Mouse (Mus musculus): Measurements from ENCODE around the gene Dnmt3a. TPM values are rescaled to one million over a fixed set of nuclear protein-coding genes. Genes with fewer than 3 reads are reported as not detected.
A peak's percentile ranks its signal among the peaks of the same experiment; 100 is the strongest.

Dnmt3a gene
- polyA plus RNA-seq, 1 experiment from 2014 or later = 69.5 TPM

DNA sequence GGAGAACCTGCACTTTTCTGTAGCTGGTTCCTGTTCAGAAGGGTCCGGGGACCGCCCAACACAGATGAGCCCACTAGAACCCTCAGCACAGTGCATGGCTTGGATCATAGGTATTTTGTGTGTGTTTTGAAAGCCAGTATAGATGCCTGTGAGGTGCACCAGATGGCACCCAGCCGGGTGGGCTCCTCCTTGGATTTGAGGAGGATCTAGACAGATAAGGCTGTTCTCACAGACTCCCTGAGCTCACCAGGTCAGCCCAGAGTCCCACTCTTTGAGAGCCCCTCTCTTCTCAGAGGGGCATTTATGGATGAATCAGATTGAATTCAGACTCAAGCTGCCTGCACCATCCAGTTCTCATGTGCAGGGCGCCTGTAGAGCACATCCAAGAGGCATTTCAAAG, 101.2 kb downstream of the Dnmt3a start:
- Histone ChIP-seq H3K4me3 (ENCODE audit: low read depth, low read length) (no peak overlapping the region), H3K36me3 (replicated peaks; ENCODE audit: control insufficient read depth, insufficient read depth, low read depth, low read length) (peaks cover 22% of the 10 kb centered on the region), H3K27me3 (ENCODE audit: control insufficient read depth, insufficient read depth, low read length) (no peaks in the 10 kb centered on the region), H3K27ac (replicated peaks; ENCODE audit: low read depth, low read length) (no peak overlapping the region), H3K4me1 (ENCODE audit: control insufficient read depth, insufficient read depth, low read length) (no peaks in the 10 kb centered on the region), H3K9me3 (replicated peaks; ENCODE audit: control insufficient read depth, low read length) (no peaks in the 10 kb centered on the region), H3K9ac (replicated peaks; ENCODE audit: low read length) (no peak overlapping the region), H3K4me2 (ENCODE audit: low read depth, low read length) (no peak overlapping the region)
- ATAC-seq (replicated peaks; ENCODE audit: insufficient number of reproducible peaks, low FRiP score, low TSS enrichment, low read depth) (no peak), DNase-seq (ENCODE audit: low spot score) (no peak)
- 90% methylated on average over 4 of the region's 4 CpGs for WGBS

DNA sequence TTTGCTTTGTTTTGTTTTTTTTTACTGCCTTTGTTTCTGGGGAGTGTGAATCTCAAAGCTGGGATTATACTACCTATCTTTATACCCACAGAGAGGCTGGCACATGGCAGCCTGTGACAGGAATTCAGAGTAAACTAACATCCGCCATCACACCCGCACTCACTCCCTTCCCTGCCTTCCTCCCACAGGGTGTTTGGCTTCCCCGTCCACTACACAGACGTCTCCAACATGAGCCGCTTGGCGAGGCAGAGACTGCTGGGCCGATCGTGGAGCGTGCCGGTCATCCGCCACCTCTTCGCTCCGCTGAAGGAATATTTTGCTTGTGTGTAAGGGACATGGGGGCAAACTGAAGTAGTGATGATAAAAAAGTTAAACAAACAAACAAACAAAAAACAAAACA, 101.6 kb downstream of the Dnmt3a start:
- no peak overlapping the region for H3K4me2 ChIP-seq (ENCODE audit: low read depth, low read length)
- H3K9ac ChIP-seq (replicated peaks; ENCODE audit: low read length) = no peak overlapping the region
- DNase-seq (ENCODE audit: low spot score) (no peak), ATAC-seq (replicated peaks; ENCODE audit: insufficient number of reproducible peaks, low FRiP score, low TSS enrichment, low read depth) (no peak)
- WGBS = 83% methylated on average over 13 of the region's 13 CpGs
- no peaks in the 10 kb centered on the region for H3K4me1 ChIP-seq (ENCODE audit: control insufficient read depth, insufficient read depth, low read length)
- no peaks in the 10 kb centered on the region for H3K27me3 ChIP-seq (ENCODE audit: control insufficient read depth, insufficient read depth, low read length)
- H3K27ac ChIP-seq (replicated peaks; ENCODE audit: low read depth, low read length) = no peak overlapping the region
- no peak overlapping the region for H3K4me3 ChIP-seq (ENCODE audit: low read depth, low read length)
- H3K9me3 ChIP-seq (replicated peaks; ENCODE audit: control insufficient read depth, low read length) = no peaks in the 10 kb centered on the region
- peaks cover 18% of the 10 kb centered on the region for H3K36me3 ChIP-seq (replicated peaks; ENCODE audit: control insufficient read depth, insufficient read depth, low read depth, low read length)

DNA sequence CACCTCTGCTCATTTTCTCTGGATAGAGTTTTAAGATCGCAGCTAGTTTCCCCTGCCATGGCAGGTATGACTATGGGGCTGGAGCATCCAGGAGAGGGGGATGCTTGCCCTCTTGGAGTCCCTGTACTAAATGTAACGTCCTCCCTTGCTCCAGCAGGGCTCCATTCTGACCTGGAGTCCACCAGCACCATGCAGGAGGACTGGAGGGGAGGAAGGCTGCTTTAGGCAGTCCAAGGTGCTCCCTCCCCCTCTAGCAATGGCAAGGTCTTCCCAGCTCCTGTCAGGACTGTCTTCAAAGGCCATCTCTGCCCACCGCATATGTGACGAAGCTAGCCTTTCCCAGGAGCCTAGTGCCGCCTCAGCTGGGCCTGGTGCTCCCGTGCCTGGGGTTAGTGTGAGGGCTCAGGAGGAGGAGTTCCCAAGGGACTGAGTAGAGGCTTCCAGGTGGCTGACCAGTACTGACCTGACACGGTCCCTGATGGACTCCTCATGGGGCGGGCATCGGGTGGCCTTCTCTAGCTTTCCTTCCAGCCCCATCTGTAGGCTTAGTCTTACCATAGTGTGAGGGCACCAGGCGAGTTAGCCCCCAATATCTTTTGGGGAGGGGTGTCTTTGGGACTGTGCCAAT, 104.8 kb downstream of the Dnmt3a start:
- Histone ChIP-seq H3K4me2 (ENCODE audit: low read depth, low read length) (no peak overlapping the region), H3K9ac (replicated peaks; ENCODE audit: low read length) (no peak overlapping the region), H3K27ac (replicated peaks; ENCODE audit: low read depth, low read length) (no peak overlapping the region), H3K9me3 (replicated peaks; ENCODE audit: control insufficient read depth, low read length) (no peaks in the 10 kb centered on the region), H3K36me3 (replicated peaks; ENCODE audit: control insufficient read depth, insufficient read depth, low read depth, low read length) (peaks cover 6% of the 10 kb centered on the region), H3K27me3 (ENCODE audit: control insufficient read depth, insufficient read depth, low read length) (no peaks in the 10 kb centered on the region), H3K4me1 (ENCODE audit: control insufficient read depth, insufficient read depth, low read length) (no peaks in the 10 kb centered on the region), H3K4me3 (ENCODE audit: low read depth, low read length) (no peak overlapping the region)
- DNase-seq (ENCODE audit: low spot score) = no peak
- WGBS = 73% methylated on average over 10 of the region's 10 CpGs
- peak; percentile 20; the same call in 1 of the 2 replicates for ATAC-seq (replicated peaks; ENCODE audit: insufficient number of reproducible peaks, low FRiP score, low TSS enrichment, low read depth)

DNA sequence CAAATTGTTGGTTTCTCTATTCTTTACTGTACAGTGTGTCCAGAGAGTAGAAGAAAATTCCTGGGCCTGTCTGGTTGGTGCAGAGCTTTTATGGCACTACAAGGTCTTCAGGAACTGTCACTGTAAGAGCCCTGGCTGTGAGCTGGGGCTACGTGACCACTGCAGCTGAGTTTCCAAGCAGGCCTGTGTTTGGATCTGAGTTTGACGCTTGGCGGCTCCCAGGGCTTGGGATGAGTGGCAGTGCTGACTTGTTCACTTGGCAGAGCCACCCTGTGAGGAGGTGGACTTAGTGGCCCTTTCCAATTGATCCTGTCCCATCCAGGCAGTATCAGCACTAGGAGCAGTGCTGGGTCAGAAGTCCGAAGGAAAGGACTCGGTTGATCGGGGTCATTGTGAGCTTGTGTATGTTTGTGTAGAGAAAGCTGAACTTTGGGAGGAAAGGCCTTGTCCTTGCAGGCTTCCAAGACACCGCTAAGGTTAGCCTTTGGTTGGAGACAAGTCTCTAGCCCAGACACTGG, 106.1 kb downstream of the Dnmt3a start:
- H3K4me1 ChIP-seq (ENCODE audit: control insufficient read depth, insufficient read depth, low read length) = no peaks in the 10 kb centered on the region
- H3K4me2 ChIP-seq (ENCODE audit: low read depth, low read length) = no peak overlapping the region
- H3K27ac ChIP-seq (replicated peaks; ENCODE audit: low read depth, low read length) = no peak overlapping the region
- no peaks in the 10 kb centered on the region; the same call in none of the 2 replicates for H3K36me3 ChIP-seq (replicated peaks; ENCODE audit: control insufficient read depth, insufficient read depth, low read depth, low read length)
- H3K4me3 ChIP-seq (ENCODE audit: low read depth, low read length) = no peak overlapping the region
- no peak for ATAC-seq (replicated peaks; ENCODE audit: insufficient number of reproducible peaks, low FRiP score, low TSS enrichment, low read depth)
- no peaks in the 10 kb centered on the region for H3K27me3 ChIP-seq (ENCODE audit: control insufficient read depth, insufficient read depth, low read length)
- WGBS = 94% methylated on average over 7 of the region's 7 CpGs
- H3K9me3 ChIP-seq (replicated peaks; ENCODE audit: control insufficient read depth, low read length) = no peaks in the 10 kb centered on the region
- no peak overlapping the region for H3K9ac ChIP-seq (replicated peaks; ENCODE audit: low read length)
- no peak for DNase-seq (ENCODE audit: low spot score)

DNA sequence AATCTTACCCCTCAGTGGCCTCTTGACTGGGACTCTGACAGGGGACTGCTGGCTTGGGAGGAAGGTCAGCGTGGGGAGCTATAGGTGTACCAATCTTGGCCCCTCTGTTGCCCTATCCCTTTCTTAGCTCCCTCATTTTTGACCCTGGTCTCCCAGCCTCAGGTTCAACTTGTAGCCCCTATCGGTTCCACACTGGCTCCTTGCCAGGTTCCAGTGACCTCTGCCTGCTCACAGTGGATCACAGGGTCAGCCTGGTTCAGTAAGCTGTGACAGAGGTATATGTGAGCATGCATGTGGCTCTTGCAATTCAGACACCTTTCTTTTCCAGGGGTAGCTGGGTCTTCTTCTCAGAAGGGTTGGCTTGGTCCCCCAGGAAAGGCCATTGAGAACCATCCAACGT, 110.0 kb downstream of the Dnmt3a start:
- no peaks in the 10 kb centered on the region for H3K9me3 ChIP-seq (replicated peaks; ENCODE audit: control insufficient read depth, low read length)
- H3K9ac ChIP-seq (replicated peaks; ENCODE audit: low read length) = no peak overlapping the region
- H3K36me3 ChIP-seq (replicated peaks; ENCODE audit: control insufficient read depth, insufficient read depth, low read depth, low read length) = no peaks in the 10 kb centered on the region; the same call in 1 of the 2 replicates
- no peak overlapping the region for H3K4me2 ChIP-seq (ENCODE audit: low read depth, low read length)
- H3K4me3 ChIP-seq (ENCODE audit: low read depth, low read length) = no peak overlapping the region
- no peak overlapping the region for H3K27ac ChIP-seq (replicated peaks; ENCODE audit: low read depth, low read length)
- no peak for DNase-seq (ENCODE audit: low spot score)
- no peaks in the 10 kb centered on the region for H3K27me3 ChIP-seq (ENCODE audit: control insufficient read depth, insufficient read depth, low read length)
- ATAC-seq (replicated peaks; ENCODE audit: insufficient number of reproducible peaks, low FRiP score, low TSS enrichment, low read depth) = no peak
- H3K4me1 ChIP-seq (ENCODE audit: control insufficient read depth, insufficient read depth, low read length) = no peaks in the 10 kb centered on the region
- 90% methylated on average over 3 of the region's 3 CpGs for WGBS

DNA sequence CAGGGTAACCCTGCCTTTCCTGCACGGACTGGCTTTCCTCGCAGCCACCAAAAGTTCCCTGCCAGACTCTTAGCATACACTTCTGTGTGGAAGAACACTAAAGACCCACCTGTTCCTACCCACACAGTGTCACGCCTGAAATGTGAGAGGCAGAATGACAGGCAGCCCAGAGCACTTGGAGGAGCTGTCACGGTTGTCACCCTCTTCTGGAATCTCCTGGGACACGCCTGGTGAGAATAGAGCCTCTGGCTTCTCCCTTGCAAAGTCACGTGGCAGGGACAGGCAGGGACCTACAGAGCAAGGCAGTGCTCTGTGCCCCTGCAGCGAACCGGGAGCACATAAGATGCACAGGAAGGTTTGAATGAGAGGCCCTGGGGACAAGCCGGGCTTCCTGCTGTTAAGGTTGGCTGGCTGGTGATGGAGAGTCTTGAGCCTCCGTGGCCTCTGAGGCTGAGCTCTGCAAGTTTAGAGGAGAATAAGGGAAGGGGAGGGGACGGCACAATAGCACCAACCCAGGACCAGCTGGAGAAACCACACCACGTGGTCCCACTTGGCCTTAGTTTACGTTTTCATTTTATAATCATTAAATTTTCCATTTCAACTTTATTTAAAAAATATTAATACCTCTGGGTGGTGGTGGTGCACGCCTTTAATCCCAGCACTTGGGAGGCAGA, 112.0 kb downstream of the Dnmt3a start:
- Histone ChIP-seq H3K4me1 (ENCODE audit: control insufficient read depth, insufficient read depth, low read length) (no peaks in the 10 kb centered on the region), H3K27me3 (ENCODE audit: control insufficient read depth, insufficient read depth, low read length) (no peaks in the 10 kb centered on the region), H3K9ac (replicated peaks; ENCODE audit: low read length) (no peak overlapping the region), H3K4me3 (ENCODE audit: low read depth, low read length) (no peak overlapping the region), H3K27ac (replicated peaks; ENCODE audit: low read depth, low read length) (no peak overlapping the region), H3K36me3 (replicated peaks; ENCODE audit: control insufficient read depth, insufficient read depth, low read depth, low read length) (no peaks in the 10 kb centered on the region; the same call in 1 of the 2 replicates), H3K4me2 (ENCODE audit: low read depth, low read length) (no peak overlapping the region), H3K9me3 (replicated peaks; ENCODE audit: control insufficient read depth, low read length) (no peaks in the 10 kb centered on the region)
- ATAC-seq (replicated peaks; ENCODE audit: insufficient number of reproducible peaks, low FRiP score, low TSS enrichment, low read depth) (peak; percentile 63), DNase-seq (ENCODE audit: low spot score) (no peak)
- WGBS = 22% methylated on average over 14 of the region's 14 CpGs

DNA sequence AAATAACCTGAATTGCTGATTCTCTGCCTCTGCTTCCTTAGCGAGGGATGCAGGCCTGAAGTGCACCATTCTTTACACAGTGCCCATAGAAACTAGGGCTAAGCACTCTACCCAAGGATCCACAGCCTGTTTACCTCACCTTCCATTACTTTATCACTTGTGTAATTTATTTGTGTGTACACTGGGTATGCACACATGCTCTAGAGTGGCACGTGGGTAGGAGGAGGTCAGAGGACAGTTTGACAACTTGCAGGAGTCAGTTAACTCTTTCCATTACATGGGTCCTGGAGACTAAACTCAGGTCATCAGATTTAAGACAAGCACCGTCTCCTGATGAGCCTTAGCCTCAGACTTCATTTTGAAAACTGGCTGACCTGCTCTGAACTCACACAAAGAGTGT, 112.8 kb downstream of the Dnmt3a start:
- 72% methylated on average over 3 of the region's 3 CpGs for WGBS

DNA sequence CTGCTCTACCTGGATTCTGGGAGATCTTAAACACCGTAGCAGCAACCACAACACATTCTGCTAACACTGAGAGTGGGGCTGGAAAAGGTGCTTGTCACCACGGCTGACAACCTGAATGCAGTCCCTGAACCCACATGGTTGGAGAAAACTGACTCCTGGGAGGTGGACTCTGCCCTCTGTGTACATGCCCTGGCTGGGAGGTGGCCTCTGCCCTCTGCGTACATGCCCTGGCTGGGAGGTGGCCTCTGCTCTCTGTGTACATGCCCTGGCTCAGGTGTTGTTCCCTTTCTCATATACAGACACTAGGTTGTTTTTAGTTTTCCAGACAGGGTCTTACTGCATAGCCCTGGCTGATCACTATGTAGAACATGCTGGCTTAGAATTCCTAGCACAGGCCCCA, 113.6 kb downstream of the Dnmt3a start:
- Histone ChIP-seq H3K27me3 (ENCODE audit: control insufficient read depth, insufficient read depth, low read length) (no peaks in the 10 kb centered on the region), H3K4me2 (ENCODE audit: low read depth, low read length) (no peak overlapping the region), H3K9me3 (replicated peaks; ENCODE audit: control insufficient read depth, low read length) (no peaks in the 10 kb centered on the region), H3K36me3 (replicated peaks; ENCODE audit: control insufficient read depth, insufficient read depth, low read depth, low read length) (no peaks in the 10 kb centered on the region; the same call in 1 of the 2 replicates), H3K4me1 (ENCODE audit: control insufficient read depth, insufficient read depth, low read length) (no peaks in the 10 kb centered on the region), H3K4me3 (ENCODE audit: low read depth, low read length) (no peak overlapping the region), H3K27ac (replicated peaks; ENCODE audit: low read depth, low read length) (no peak overlapping the region), H3K9ac (replicated peaks; ENCODE audit: low read length) (no peak overlapping the region)
- no peak for ATAC-seq (replicated peaks; ENCODE audit: insufficient number of reproducible peaks, low FRiP score, low TSS enrichment, low read depth)
- WGBS = 64% methylated on average over 3 of the region's 3 CpGs
- no peak for DNase-seq (ENCODE audit: low spot score)

More for the DNA sequence above, 112.8 kb downstream of the Dnmt3a start:
- Histone ChIP-seq H3K4me2 (ENCODE audit: low read depth, low read length) (no peak overlapping the region), H3K4me3 (ENCODE audit: low read depth, low read length) (no peak overlapping the region), H3K36me3 (replicated peaks; ENCODE audit: control insufficient read depth, insufficient read depth, low read depth, low read length) (no peaks in the 10 kb centered on the region; the same call in 1 of the 2 replicates), H3K9ac (replicated peaks; ENCODE audit: low read length) (no peak overlapping the region), H3K9me3 (replicated peaks; ENCODE audit: control insufficient read depth, low read length) (no peaks in the 10 kb centered on the region), H3K4me1 (ENCODE audit: control insufficient read depth, insufficient read depth, low read length) (no peaks in the 10 kb centered on the region), H3K27ac (replicated peaks; ENCODE audit: low read depth, low read length) (no peak overlapping the region), H3K27me3 (ENCODE audit: control insufficient read depth, insufficient read depth, low read length) (no peaks in the 10 kb centered on the region)
- ATAC-seq (replicated peaks; ENCODE audit: insufficient number of reproducible peaks, low FRiP score, low TSS enrichment, low read depth) (no peak), DNase-seq (ENCODE audit: low spot score) (no peak)

All from embryonic facial prominence, embryonic 11.5 days (tissue).